ENCODE assay signal across 8 mouse cellular contexts in genomic region chr7:16940292-16940691, GRCm38 (mm10). TPM values are rescaled to one million over a fixed set of nuclear protein-coding genes. Genes with fewer than 3 reads are reported as not detected.
DNase-seq lines count a peak whose midpoint lies in the region; ATAC-seq lines count a peak whose summit lies in the region.

No protein-coding gene starts in this region.

- H3K4me2 ChIP-seq in forebrain, embryonic 11.5 days (ENCODE audit: low read depth, low read length, severe bottlenecking): no peak overlapping the region

- no peak overlapping the region for H3K9ac ChIP-seq in forebrain, embryonic 11.5 days (ENCODE audit: low read length)

- H3K4me3 ChIP-seq in forebrain, embryonic 10.5 days: no peak overlapping the region
- no peak overlapping the region for H3K4me3 ChIP-seq in forebrain, embryonic 11.5 days (ENCODE audit: low read depth, low read length)

- H3K27me3 ChIP-seq in forebrain, embryonic 10.5 days (ENCODE audit: poor library complexity, severe bottlenecking): peaks cover 17% of the 10 kb centered on the region
- H3K27me3 ChIP-seq in forebrain, embryonic 11.5 days (ENCODE audit: control insufficient read depth, insufficient read depth, low read length): peaks cover 3% of the 10 kb centered on the region

- no peaks in the 10 kb centered on the region for H3K36me3 ChIP-seq in forebrain, embryonic 10.5 days (replicated peaks)
- H3K36me3 ChIP-seq in forebrain, embryonic 11.5 days (ENCODE audit: control insufficient read depth, insufficient read depth, low read length): no peaks in the 10 kb centered on the region

- DNase-seq in forebrain, embryonic 10.5 days (ENCODE audit: extremely low spot score, low spot score): no peak
- DNase-seq in forebrain, embryonic 11.5 days (ENCODE audit: low spot score): no peak
- peak; percentile 79 to 85 for DNase-seq in right cerebral cortex, adult 2 months (ENCODE audit: low spot score in 2 of 2)
- DNase-seq in right cerebral cortex, postnatal 14 days: no peak
- peak; percentile 83 for DNase-seq in layer of hippocampus, adult 9-11 months
- no peak for DNase-seq in urinary bladder, postnatal 14 days (ENCODE audit: low spot score)
- DNase-seq in ovary, adult 18-20 months (ENCODE audit: low spot score): no peak
- no peak for DNase-seq in spleen, postnatal 10 days (ENCODE audit: low spot score in 2 of 2)

- H3K9me3 ChIP-seq in forebrain, embryonic 10.5 days: 0 out of 2 replicates have a peak, but pooled peaks cover under 1% of the 10 kb centered on the region
- H3K9me3 ChIP-seq in forebrain, embryonic 11.5 days (ENCODE audit: control insufficient read depth, low read length): no peaks in the 10 kb centered on the region

- ATAC-seq in forebrain, embryonic 11.5 days (replicated peaks; ENCODE audit: low FRiP score): no peak

- H3K4me1 ChIP-seq in forebrain, embryonic 10.5 days: peaks cover 37% of the 10 kb centered on the region
- peaks cover 11% of the 10 kb centered on the region; the same call in 1 of the 2 replicates for H3K4me1 ChIP-seq in forebrain, embryonic 11.5 days (replicated peaks; ENCODE audit: control insufficient read depth, insufficient read depth, low read length)

- H3K27ac ChIP-seq in forebrain, embryonic 10.5 days: 0 out of 2 replicates have a peak overlapping the region, but pooled peaks have one; percentile 6
- no peak overlapping the region for H3K27ac ChIP-seq in forebrain, embryonic 11.5 days (ENCODE audit: low read depth, low read length)

- 63% methylated on average over 7 of the region's 7 CpGs for WGBS in forebrain, embryonic 10.5 days
- 57% methylated on average over 7 of the region's 7 CpGs for WGBS in forebrain, embryonic 11.5 days

RNA-seq across cellular contexts. Expression of gene Pnmal2, which starts 4.2 kb away (rescaled TPM):
- 4.3 and 6.8 TPM in 2 replicates for polyA plus RNA-seq in forebrain, embryonic 10.5 days (2016; fragmentation: Nextera tagmentation; extraction: Ambion mirVana)
- 12.3 and 13.0 TPM in 2 replicates for polyA plus RNA-seq in forebrain, embryonic 11.5 days (2014; fragmentation: Nextera tagmentation; extraction: Ambion mirVana)

RNA-seq across cellular contexts. Expression of gene Calm3, which starts 16.4 kb away (rescaled TPM):
- polyA plus RNA-seq in forebrain, embryonic 10.5 days (2016; fragmentation: Nextera tagmentation; extraction: Ambion mirVana): 156 and 163 TPM in 2 replicates
- 276 and 285 TPM in 2 replicates for polyA plus RNA-seq in forebrain, embryonic 11.5 days (2014; fragmentation: Nextera tagmentation; extraction: Ambion mirVana)

RNA-seq across cellular contexts. Expression of gene Pnmal1, which starts 19.2 kb away (rescaled TPM):
- 7.3 and 9.3 TPM in 2 replicates for polyA plus RNA-seq in forebrain, embryonic 10.5 days (2016; fragmentation: Nextera tagmentation; extraction: Ambion mirVana)
- polyA plus RNA-seq in forebrain, embryonic 11.5 days (2014; fragmentation: Nextera tagmentation; extraction: Ambion mirVana): 20.4 and 22.7 TPM in 2 replicates

RNA-seq across cellular contexts. Expression of gene Ptgir, which starts 34.0 kb away (rescaled TPM):
- 0.10 TPM in 2 replicates for polyA plus RNA-seq in forebrain, embryonic 10.5 days (2016; fragmentation: Nextera tagmentation; extraction: Ambion mirVana)
- polyA plus RNA-seq in forebrain, embryonic 11.5 days (2014; fragmentation: Nextera tagmentation; extraction: Ambion mirVana): 0.11 and 0.39 TPM in 2 replicates

RNA-seq across cellular contexts. Expression of gene Gm42372, which starts 42.6 kb away (rescaled TPM):
- polyA plus RNA-seq in forebrain, embryonic 10.5 days (2016; fragmentation: Nextera tagmentation; extraction: Ambion mirVana): 1.2 and 1.4 TPM in 2 replicates
- 1.4 and 1.8 TPM in 2 replicates for polyA plus RNA-seq in forebrain, embryonic 11.5 days (2014; fragmentation: Nextera tagmentation; extraction: Ambion mirVana)

Comparison
In these comparisons a context has a peak if more than half of its experiments do, and no peak if none do; other contexts are left out.
1. DNase-seq: peak in right cerebral cortex, adult 2 months (2 of 2) and layer of hippocampus, adult 9-11 months (single experiment); none in forebrain, embryonic 10.5 days (single experiment), forebrain, embryonic 11.5 days (single experiment), right cerebral cortex, postnatal 14 days (single experiment), urinary bladder, postnatal 14 days (single experiment), ovary, adult 18-20 months (single experiment) and spleen, postnatal 10 days (0 of 2).